In genomic region chr7:55905449-55905848, GRCm38 (mm10) we compare ENCODE assay signal across 14 mouse cellular contexts.
"Had no signal": no experiment of that assay in that cellular context is flagged by ENCODE, and none has a peak within 500 bp of the region (broad histone marks: within the 10 kb centered on the region; RNA-seq: fewer than 3 reads in every experiment).

No protein-coding gene starts in this region.

- DNase-seq: kidney, adult 18-20 months; kidney, postnatal 25 days; layer of hippocampus, adult 9-11 months; lung, postnatal 10 days; right cerebral cortex, postnatal 14 days; thymus, postnatal 36 days had no signal

- H3K4me1 ChIP-seq: limb, embryonic 10.5 days; liver, embryonic 12.5 days; stomach, embryonic 15.5 days had no signal

- H3K27ac ChIP-seq: limb, embryonic 10.5 days; liver, embryonic 12.5 days; macrophage; stomach, embryonic 15.5 days had no signal

- ATAC-seq: inflammation-experienced regulatory T-cells, adult 6 months; liver, embryonic 12.5 days; midbrain, embryonic 16.5 days had no signal

- H3K9ac ChIP-seq: liver, embryonic 12.5 days; stomach, embryonic 15.5 days had no signal

- H3K4me2 ChIP-seq: liver, embryonic 12.5 days; midbrain, embryonic 11.5 days; stomach, embryonic 15.5 days had no signal

- H3K27me3 ChIP-seq: liver, embryonic 12.5 days; megakaryocyte, embryonic 14.5 days; stomach, embryonic 15.5 days had no signal

- H3K4me3 ChIP-seq: limb, embryonic 10.5 days; liver, embryonic 12.5 days; megakaryocyte, embryonic 14.5 days; stomach, embryonic 15.5 days had no signal

- H3K9me3 ChIP-seq: limb, embryonic 10.5 days; liver, embryonic 12.5 days; megakaryocyte, embryonic 14.5 days; stomach, embryonic 15.5 days had no signal
